In genomic region chr6:120162928-120163327, GRCm38 (mm10) we compare ENCODE assay signal across 35 mouse cellular contexts.
"Had no signal": no experiment of that assay in that cellular context is flagged by ENCODE, and none has a peak within 500 bp of the region (broad histone marks: within the 10 kb centered on the region; RNA-seq: fewer than 3 reads in every experiment).

No protein-coding gene starts in this region.

- H3K4me2 ChIP-seq: heart, embryonic 11.5 days; heart, embryonic 12.5 days; heart, embryonic 13.5 days; heart, embryonic 15.5 days; hindbrain, embryonic 12.5 days; hindbrain, embryonic 13.5 days; hindbrain, embryonic 14.5 days; hindbrain, embryonic 15.5 days; intestine, embryonic 15.5 days; kidney, embryonic 15.5 days had no signal

- H3K9me3 ChIP-seq: heart, embryonic 10.5 days; heart, embryonic 12.5 days; heart, embryonic 13.5 days; heart, embryonic 15.5 days; hindbrain, embryonic 10.5 days; hindbrain, embryonic 12.5 days; hindbrain, embryonic 13.5 days; hindbrain, embryonic 15.5 days; intestine, embryonic 15.5 days; kidney, embryonic 15.5 days had no signal

- H3K27ac ChIP-seq: heart, embryonic 10.5 days; heart, embryonic 13.5 days; heart, embryonic 15.5 days; hindbrain, embryonic 10.5 days; hindbrain, embryonic 12.5 days; hindbrain, embryonic 13.5 days; hindbrain, embryonic 14.5 days; hindbrain, embryonic 15.5 days; hindbrain, postnatal 0 days; intestine, embryonic 15.5 days; kidney, embryonic 15.5 days; kidney, postnatal 0 days; layer of hippocampus, adult 2 months had no signal

- H3K4me3 ChIP-seq: heart, embryonic 10.5 days; heart, embryonic 12.5 days; heart, embryonic 13.5 days; heart, embryonic 15.5 days; hindbrain, embryonic 10.5 days; hindbrain, embryonic 12.5 days; hindbrain, embryonic 13.5 days; hindbrain, embryonic 15.5 days; intestine, embryonic 15.5 days; kidney, embryonic 15.5 days; layer of hippocampus, adult 2 months had no signal

- H3K27me3 ChIP-seq: heart, embryonic 12.5 days; heart, embryonic 13.5 days; heart, embryonic 15.5 days; hindbrain, embryonic 12.5 days; hindbrain, embryonic 13.5 days; hindbrain, embryonic 15.5 days; intestine, embryonic 15.5 days; kidney, embryonic 15.5 days had no signal

- H3K36me3 ChIP-seq: heart, embryonic 10.5 days; heart, embryonic 12.5 days; heart, embryonic 13.5 days; heart, embryonic 15.5 days; hindbrain, embryonic 10.5 days; hindbrain, embryonic 12.5 days; hindbrain, embryonic 13.5 days; hindbrain, embryonic 15.5 days; intestine, embryonic 15.5 days; kidney, embryonic 15.5 days had no signal

- ATAC-seq: hindbrain, embryonic 16.5 days; hindbrain, postnatal 0 days; inflammation-experienced regulatory T-cells, adult 6 months; intestine, embryonic 15.5 days; intestine, embryonic 16.5 days; intestine, postnatal 0 days had no signal

- DNase-seq: heart, postnatal 10 days; heart, postnatal 14 days; heart, postnatal 36 days; heart, postnatal 4 days; kidney, adult 11 months; kidney, adult 18-20 months; kidney, adult 2 months; kidney, adult 8-10 months; kidney, adult 9 months; kidney, postnatal 10 days; kidney, postnatal 14 days; kidney, postnatal 25 days; kidney, postnatal 36 days; kidney, postnatal 4 days; layer of hippocampus, adult 9-11 months; layer of hippocampus, postnatal 36 days had no signal

- H3K9ac ChIP-seq: heart, embryonic 12.5 days; heart, embryonic 13.5 days; heart, embryonic 15.5 days; hindbrain, embryonic 12.5 days; hindbrain, embryonic 13.5 days; hindbrain, embryonic 14.5 days; hindbrain, embryonic 15.5 days; intestine, embryonic 15.5 days; kidney, embryonic 15.5 days had no signal
